Mouse (Mus musculus) limb, embryonic 12.5 days (tissue): ENCODE data around the gene Exo5. TPM values are rescaled to one million over a fixed set of nuclear protein-coding genes. Genes with fewer than 3 reads are reported as not detected.

Experiments
- ATAC-seq: fragments of 200-750 bp; cut with Nextera tagmentation; 2 replicates; pipeline ENCODE4 v1.8.0; 2017; ENCODE audit warnings: low read depth, moderate TSS enrichment; ENCODE audit not compliant: insufficient number of reproducible peaks, insufficient read depth, low FRiP score, low TSS enrichment
- H3K27ac ChIP-seq: fragments of 300-500 bp; sonication (generic); 2 replicates; pipeline ENCODE4 v1.5.1; 2016; ENCODE audit warnings: mild to moderate bottlenecking, moderate library complexity
- H3K27me3 ChIP-seq: fragments of 300-500 bp; sonication (generic); 2 replicates; pipeline ENCODE4 v1.6.1; 2016; ENCODE audit warnings: mild to moderate bottlenecking, moderate library complexity
- H3K36me3 ChIP-seq: fragments of 300-500 bp; sonication (generic); 2 replicates; pipeline ENCODE4 v1.6.1; 2016; ENCODE audit warnings: mild to moderate bottlenecking, moderate library complexity
- H3K4me1 ChIP-seq: fragments of 300-500 bp; sonication (generic); replicated peaks from 2 replicates; pipeline ENCODE4 v1.6.1; 2016
- H3K4me2 ChIP-seq: fragments of 300-500 bp; sonication (generic); 2 replicates; pipeline ENCODE4 v1.6.1; 2016; ENCODE audit warnings: mild to moderate bottlenecking, moderate library complexity
- H3K4me3 ChIP-seq: fragments of 300-500 bp; sonication (generic); replicated peaks from 2 replicates; pipeline ENCODE4 v1.5.1; 2016; ENCODE audit warnings: mild to moderate bottlenecking
- H3K9ac ChIP-seq: fragments of 300-500 bp; sonication (generic); replicated peaks from 2 replicates; pipeline ENCODE4 v1.6.1; 2016; ENCODE audit warnings: mild to moderate bottlenecking, moderate library complexity
- H3K9me3 ChIP-seq: fragments of 300-500 bp; sonication (generic); 2 replicates; pipeline ENCODE4 v1.6.1; 2016; ENCODE audit warnings: mild to moderate bottlenecking, moderate library complexity
- WGBS: fragments of 180-500 bp; shearing (Covaris S2); methylation state at CpG from one replicate; pipeline ENCODE4 v1.1.7; 2016; 5-methylcytosine and 5-hydroxymethylcytosine counted together
- polyA plus RNA-seq: library from polyadenylated mRNA; unstranded; fragments of >200 nt; fragmentation: Nextera tagmentation; extraction: Ambion mirVana; gene quantifications from 2 replicates; pipeline ENCODE4 v1.2.1, GENCODE M21; 2016

The Exo5 gene
- polyA plus RNA-seq, 1 experiment from 2014 or later, result 34.7 TPM

DNA sequence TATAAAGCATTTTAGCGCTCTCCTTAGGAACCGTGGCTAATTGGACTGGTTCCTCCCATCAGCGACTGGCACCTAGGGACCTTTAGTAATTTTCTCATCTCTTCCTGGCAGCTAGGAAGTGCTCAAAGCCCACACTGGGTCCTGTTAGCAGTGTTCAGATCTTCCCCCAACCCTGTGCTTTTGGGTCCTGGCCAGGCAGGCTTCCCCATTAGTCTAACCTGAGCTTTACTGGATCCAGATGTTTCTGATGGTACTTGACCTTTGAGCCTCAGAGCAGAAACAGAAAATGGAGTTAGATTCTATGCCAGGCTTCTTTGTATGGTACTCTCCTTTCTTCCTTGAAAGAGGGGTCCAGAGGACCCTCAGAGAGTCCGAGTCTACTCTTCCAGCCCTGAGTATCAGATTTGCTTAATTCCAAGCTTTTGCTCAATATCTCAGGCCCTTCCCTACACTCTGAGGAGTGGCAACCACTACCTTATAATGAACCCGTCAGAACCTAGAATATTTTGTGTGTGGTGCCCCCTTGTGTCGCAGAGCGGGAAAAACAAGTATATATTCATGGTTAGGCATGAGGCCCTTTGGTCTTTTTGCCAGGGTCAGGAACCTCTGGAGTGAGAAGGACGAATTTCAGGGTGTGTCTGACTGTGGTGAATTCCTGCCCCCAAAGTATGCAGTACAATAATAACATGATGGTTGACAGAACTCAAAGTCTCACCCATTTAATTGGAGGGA is 37.3 kb downstream of the Exo5 start:
- Histone ChIP-seq H3K4me2 (no peak overlapping the region), H3K27me3 (no peaks in the 10 kb centered on the region; the same call in 1 of the 2 replicates), H3K36me3 (no peaks in the 10 kb centered on the region), H3K4me3 (no peak overlapping the region), H3K4me1 (peaks cover 30% of the 10 kb centered on the region), H3K9me3 (no peaks in the 10 kb centered on the region), H3K27ac (no peak overlapping the region), H3K9ac (no peak overlapping the region)
- WGBS, result 20% methylated on average over 8 of the region's 8 CpGs
- no peak for ATAC-seq

DNA sequence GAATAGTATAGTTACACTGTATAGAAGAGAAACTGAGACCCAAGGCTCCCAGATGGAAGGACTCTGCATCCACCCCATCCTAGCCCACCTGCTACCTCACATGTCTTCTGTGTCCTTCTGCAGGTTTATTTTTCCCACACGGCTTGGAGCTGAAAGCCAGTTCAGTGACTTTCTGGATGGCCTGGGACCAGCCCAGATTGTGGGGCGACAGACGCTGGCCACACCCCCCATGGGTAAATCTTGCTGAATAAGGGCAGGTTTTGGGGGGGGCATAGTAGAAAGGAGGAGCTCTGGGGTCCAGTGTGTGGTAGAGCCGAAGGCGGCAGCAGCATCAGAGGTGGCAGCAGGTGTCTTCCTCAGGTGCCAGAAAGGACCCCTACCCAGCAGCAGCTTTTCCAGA is 38.0 kb downstream of the Exo5 start:
- Histone ChIP-seq H3K4me2 (no peak overlapping the region), H3K36me3 (no peaks in the 10 kb centered on the region), H3K9me3 (no peaks in the 10 kb centered on the region), H3K27me3 (no peaks in the 10 kb centered on the region), H3K9ac (no peak overlapping the region), H3K27ac (no peak overlapping the region), H3K4me1 (peaks cover 37% of the 10 kb centered on the region), H3K4me3 (no peak overlapping the region)
- no peak for ATAC-seq
- WGBS, result 82% methylated on average over 5 of the region's 5 CpGs

- 34% methylated on average over 4 of the region's 4 CpGs for WGBS
- peaks cover 33% of the 10 kb centered on the region for H3K4me1 ChIP-seq
- no peak overlapping the region for H3K4me2 ChIP-seq
Measured at GRCm38 (mm10) chr4:120886131-120886530, 38.7 kb downstream of the Exo5 start.

DNA sequence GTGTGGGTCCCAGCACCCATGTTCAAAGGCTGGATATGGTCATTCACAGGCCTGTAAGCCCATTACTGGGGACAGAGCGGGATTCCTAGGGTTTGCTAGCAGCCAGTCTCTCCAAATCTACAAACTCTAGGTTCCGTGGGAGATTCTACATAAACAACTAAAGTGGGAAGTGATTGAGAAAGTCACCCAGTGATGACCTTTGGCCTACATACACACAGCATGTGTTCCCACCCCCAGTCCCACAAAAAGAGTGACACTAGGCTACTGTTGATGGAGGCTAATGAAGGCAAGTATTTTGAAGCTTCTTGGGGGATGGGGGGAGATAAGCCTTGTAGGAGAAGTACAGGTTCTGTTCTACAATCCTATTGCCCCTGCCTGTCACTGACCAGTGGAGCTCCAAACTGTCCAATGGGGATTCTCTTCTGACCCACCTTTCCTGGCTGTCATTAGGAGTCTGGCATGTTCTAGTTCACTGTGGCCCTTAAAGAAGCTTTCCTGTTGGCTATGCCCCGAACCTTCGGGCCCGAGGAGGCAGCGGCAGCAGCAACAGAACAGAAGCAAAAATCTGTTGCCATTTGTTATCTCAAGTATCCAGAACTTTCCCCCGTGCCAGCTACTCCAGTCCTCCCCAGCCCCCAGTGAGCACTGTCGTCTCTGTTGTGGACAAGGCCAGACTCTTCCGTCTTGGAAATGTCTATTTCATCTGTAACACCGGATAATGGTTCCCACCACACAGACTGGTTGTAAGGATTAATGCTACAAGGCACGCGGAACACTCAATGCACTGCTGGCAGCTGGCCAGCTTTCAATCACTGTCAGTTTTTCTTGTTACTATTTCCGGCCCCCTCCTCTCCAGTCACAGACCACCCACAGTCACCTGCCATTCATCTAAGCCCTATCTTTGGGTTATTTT is 39.4 kb downstream of the Exo5 start:
- no peak for ATAC-seq
- Histone ChIP-seq H3K36me3 (no peaks in the 10 kb centered on the region), H3K27me3 (no peaks in the 10 kb centered on the region), H3K27ac (no peak overlapping the region), H3K4me2 (no peak overlapping the region), H3K9me3 (no peaks in the 10 kb centered on the region), H3K9ac (no peak overlapping the region), H3K4me3 (no peak overlapping the region), H3K4me1 (peaks cover 26% of the 10 kb centered on the region)
- 38% methylated on average over 13 of the region's 13 CpGs for WGBS

More at GRCm38 (mm10) chr4:120886131-120886530, 38.7 kb downstream of the Exo5 start:
- Histone ChIP-seq H3K27ac (no peak overlapping the region), H3K36me3 (no peaks in the 10 kb centered on the region), H3K4me3 (no peak overlapping the region), H3K9ac (no peak overlapping the region), H3K9me3 (no peaks in the 10 kb centered on the region), H3K27me3 (no peaks in the 10 kb centered on the region)
- no peak for ATAC-seq

DNA sequence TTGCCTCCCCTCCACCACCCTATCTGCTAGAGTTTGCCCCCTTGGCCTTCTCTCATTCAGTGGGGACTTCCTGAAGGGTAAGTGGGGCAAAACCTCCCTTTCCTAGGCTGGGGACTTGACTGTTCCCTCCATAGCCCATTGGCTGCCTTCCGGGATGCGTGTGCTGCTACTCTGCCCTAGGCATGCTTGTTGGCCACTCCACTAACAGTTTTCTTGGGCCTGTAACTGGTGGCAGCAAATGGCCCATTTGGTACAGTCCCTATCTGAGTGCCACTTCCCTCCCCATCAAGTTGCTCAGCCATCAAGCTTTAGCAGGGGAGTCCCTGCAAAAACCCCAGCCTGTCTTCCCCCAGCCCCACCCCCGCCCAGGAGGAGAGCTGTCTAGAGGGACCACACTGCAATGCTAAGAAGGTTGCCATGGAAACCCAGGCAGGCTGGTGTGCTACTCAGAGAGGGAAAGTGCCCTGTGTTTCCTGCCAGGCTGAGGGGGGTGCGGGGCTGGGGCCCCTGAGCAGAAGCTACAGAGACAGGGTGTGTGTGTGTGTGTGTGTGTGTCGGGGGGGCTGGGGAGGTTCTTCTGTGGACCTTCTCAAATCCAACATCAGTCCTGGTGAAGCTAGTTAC is 42.7 kb downstream of the Exo5 start:
- Histone ChIP-seq H3K36me3 (no peaks in the 10 kb centered on the region), H3K9me3 (no peaks in the 10 kb centered on the region), H3K27me3 (no peaks in the 10 kb centered on the region), H3K27ac (no peak overlapping the region), H3K9ac (no peak overlapping the region), H3K4me2 (no peak overlapping the region), H3K4me3 (no peak overlapping the region), H3K4me1 (peaks cover 24% of the 10 kb centered on the region)
- 42% methylated on average over 5 of the region's 5 CpGs for WGBS
- no peak for ATAC-seq

DNA sequence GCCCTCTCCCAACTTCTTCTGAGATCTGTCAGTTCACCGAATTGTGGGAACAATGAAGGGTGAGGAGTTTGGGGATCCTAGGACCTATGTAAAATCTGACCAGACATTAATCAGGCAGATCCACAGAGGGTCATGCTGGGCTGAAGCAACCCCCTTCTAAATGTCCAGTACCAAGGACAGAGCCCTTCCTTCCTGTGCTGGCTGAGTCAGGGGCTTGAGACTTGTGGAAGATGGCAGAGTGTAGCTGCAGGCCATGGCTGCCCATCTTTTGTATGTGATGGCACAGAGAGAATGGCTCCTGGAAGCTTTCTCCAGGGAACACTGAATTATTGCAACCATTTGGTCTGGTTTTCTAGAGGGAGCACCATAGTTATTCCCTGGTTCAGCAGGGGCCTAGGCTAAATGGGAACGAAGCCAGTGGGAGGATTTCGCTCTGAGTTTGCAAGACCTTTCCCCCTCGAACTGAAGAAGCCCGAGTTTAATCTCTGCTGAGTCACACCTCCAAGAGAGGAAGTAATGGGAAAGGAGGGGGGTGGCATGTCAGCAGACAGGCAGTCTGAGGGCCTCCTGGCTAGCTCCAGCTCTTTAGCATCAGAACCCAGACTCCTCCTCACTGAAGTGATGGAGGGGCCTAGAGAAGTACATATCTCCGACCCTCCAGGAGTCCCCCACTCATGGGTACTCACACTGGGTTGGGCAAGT is 43.9 kb downstream of the Exo5 start:
- Histone ChIP-seq H3K27me3 (no peaks in the 10 kb centered on the region), H3K4me3 (no peak overlapping the region), H3K9ac (no peak overlapping the region), H3K4me2 (no peak overlapping the region), H3K9me3 (no peaks in the 10 kb centered on the region), H3K27ac (no peak overlapping the region), H3K4me1 (peaks cover 21% of the 10 kb centered on the region), H3K36me3 (no peaks in the 10 kb centered on the region)
- ATAC-seq, result no peak
- 59% methylated on average over 6 of the region's 6 CpGs for WGBS

DNA sequence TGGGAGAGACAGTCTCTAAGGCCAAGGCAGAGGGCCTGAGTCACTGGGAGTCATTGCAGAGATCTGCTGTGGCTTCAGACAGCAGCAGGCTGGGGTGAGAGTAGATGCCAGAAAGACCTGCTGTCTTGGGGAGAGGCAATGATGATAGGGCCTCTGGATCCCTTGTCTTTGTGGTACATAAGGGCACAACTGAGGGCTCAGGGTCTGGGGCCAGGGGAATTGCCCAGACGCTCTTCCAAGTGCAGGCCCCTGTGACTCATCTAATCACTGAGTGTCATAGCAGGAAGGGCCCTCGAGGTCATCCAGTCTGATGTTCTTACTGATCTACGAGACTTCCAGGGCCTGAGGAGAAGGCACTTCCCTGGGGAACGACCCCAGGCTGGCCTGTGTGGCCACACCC is 45.4 kb downstream of the Exo5 start:
- Histone ChIP-seq H3K4me1 (peaks cover 13% of the 10 kb centered on the region), H3K27me3 (no peaks in the 10 kb centered on the region), H3K36me3 (no peaks in the 10 kb centered on the region), H3K9ac (no peak overlapping the region), H3K4me3 (no peak overlapping the region), H3K4me2 (no peak overlapping the region), H3K9me3 (no peaks in the 10 kb centered on the region), H3K27ac (no peak overlapping the region)
- ATAC-seq, result no peak
- 32% methylated on average over 4 of the region's 4 CpGs for WGBS

GRCm38 (mm10) chr4:120878728-120879127 is 46.1 kb downstream of the Exo5 start:
- H3K4me3 ChIP-seq, result no peak overlapping the region
- no peak for ATAC-seq
- H3K27ac ChIP-seq, result no peak overlapping the region
- H3K4me2 ChIP-seq, result no peak overlapping the region
- H3K9me3 ChIP-seq, result no peaks in the 10 kb centered on the region
- WGBS, result 66% methylated on average over 3 of the region's 3 CpGs
- no peak overlapping the region for H3K9ac ChIP-seq
- H3K27me3 ChIP-seq, result no peaks in the 10 kb centered on the region
- H3K4me1 ChIP-seq, result peaks cover 13% of the 10 kb centered on the region
- no peaks in the 10 kb centered on the region for H3K36me3 ChIP-seq

DNA sequence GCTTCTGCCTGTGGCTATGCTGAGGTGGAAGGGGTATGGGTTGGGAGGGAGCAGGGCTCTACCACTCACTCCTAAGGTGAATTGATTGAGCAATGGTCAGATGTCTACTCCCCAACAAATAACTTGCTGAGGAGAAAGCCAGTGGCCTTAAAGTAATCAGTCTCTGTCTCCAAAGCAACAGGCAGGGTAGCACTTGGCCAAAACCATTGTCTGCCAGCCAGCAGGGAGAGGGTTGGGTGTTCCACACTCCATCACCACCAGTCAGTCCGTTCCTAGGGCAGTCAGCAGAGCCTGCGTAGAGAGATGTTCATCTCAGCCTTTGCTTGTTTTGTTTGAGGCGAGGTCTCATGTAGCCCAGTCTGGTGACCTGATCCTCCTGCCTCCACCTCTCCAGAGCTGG is 48.9 kb downstream of the Exo5 start:
- no peak overlapping the region for H3K4me2 ChIP-seq
- H3K4me3 ChIP-seq, result no peak overlapping the region
- H3K9me3 ChIP-seq, result no peaks in the 10 kb centered on the region
- H3K36me3 ChIP-seq, result no peaks in the 10 kb centered on the region
- H3K9ac ChIP-seq, result no peak overlapping the region
- no peak overlapping the region for H3K27ac ChIP-seq
- WGBS, result 78% methylated on average over 3 of the region's 3 CpGs
- H3K27me3 ChIP-seq, result 0 out of 2 replicates have a peak, but pooled peaks cover 4% of the 10 kb centered on the region
- peaks cover 5% of the 10 kb centered on the region; the same call in 1 of the 2 replicates for H3K4me1 ChIP-seq
- ATAC-seq, result no peak
